Mouse (Mus musculus) urinary bladder, postnatal 14 days (tissue): ENCODE measurements around the gene Tm6sf1.
"Not testable (repeated sequence)": the region's sequence is repeated elsewhere in the genome, so short reads cannot be mapped to it uniquely, and the experiment has no call there.

Experiments
- DNase-seq: peaks from one replicate; pipeline ENCODE4 v3.0.0; 2021; ENCODE audit warnings: low spot score

Tm6sf1 gene

GRCm38 (mm10) chr7:81858968-81859721 lies at the start of gene Tm6sf1:
Gene Tm6sf1 (plus strand): TSS chr7:81859001.
- no peak for DNase-seq

- DNase-seq: no peak
Measured at GRCm38 (mm10) chr7:81824906-81825305, 33.9 kb upstream of the Tm6sf1 start.

GRCm38 (mm10) chr7:81825381-81825780 lies 33.4 kb upstream of the Tm6sf1 start:
- DNase-seq: peak; percentile 25

- no peak for DNase-seq
Measured at GRCm38 (mm10) chr7:81827806-81828667, 30.8 kb upstream of the Tm6sf1 start.

GRCm38 (mm10) chr7:81828681-81829378 lies 30.0 kb upstream of the Tm6sf1 start:
- DNase-seq: peak; percentile 50

GRCm38 (mm10) chr7:81829379-81829894 lies 29.4 kb upstream of the Tm6sf1 start, which contains the start of gene Btbd1:
Gene Btbd1 (minus strand): TSS chr7:81829431.
- peak; percentile 83 for DNase-seq

GRCm38 (mm10) chr7:81834847-81835246 lies 24.0 kb upstream of the Tm6sf1 start:
- DNase-seq: no peak

- no peak for DNase-seq
Measured at GRCm38 (mm10) chr7:81835430-81835829, 23.4 kb upstream of the Tm6sf1 start.

- DNase-seq: not testable (repeated sequence)
Measured at GRCm38 (mm10) chr7:81837771-81838170, 21.0 kb upstream of the Tm6sf1 start.

- no peak for DNase-seq
Measured at GRCm38 (mm10) chr7:81839746-81840145, 19.1 kb upstream of the Tm6sf1 start.

- no peak for DNase-seq
Measured at GRCm38 (mm10) chr7:81840661-81841181, 18.1 kb upstream of the Tm6sf1 start.

GRCm38 (mm10) chr7:81841439-81841838 lies 17.4 kb upstream of the Tm6sf1 start:
- no peak for DNase-seq

GRCm38 (mm10) chr7:81842141-81842540 lies 16.7 kb upstream of the Tm6sf1 start:
- DNase-seq: no peak

GRCm38 (mm10) chr7:81842998-81843397 lies 15.8 kb upstream of the Tm6sf1 start:
- DNase-seq: no peak

- no peak for DNase-seq
Measured at GRCm38 (mm10) chr7:81843903-81844302, 14.9 kb upstream of the Tm6sf1 start.

GRCm38 (mm10) chr7:81844801-81845200 lies 14.0 kb upstream of the Tm6sf1 start:
- DNase-seq: no peak

GRCm38 (mm10) chr7:81845313-81845712 lies 13.5 kb upstream of the Tm6sf1 start:
- DNase-seq: no peak

- DNase-seq: no peak
Measured at GRCm38 (mm10) chr7:81846008-81846407, 12.8 kb upstream of the Tm6sf1 start.

GRCm38 (mm10) chr7:81847010-81847409 lies 11.8 kb upstream of the Tm6sf1 start:
- no peak for DNase-seq

GRCm38 (mm10) chr7:81847777-81848176 lies 11.0 kb upstream of the Tm6sf1 start:
- no peak for DNase-seq

- no peak for DNase-seq
Measured at GRCm38 (mm10) chr7:81849214-81849613, 9.6 kb upstream of the Tm6sf1 start.

- DNase-seq: no peak
Measured at GRCm38 (mm10) chr7:81849633-81850032, 9.2 kb upstream of the Tm6sf1 start.
